Mouse (Mus musculus) lung, adult 2 months (tissue): ENCODE measurements at regions not wholly inside any gene's neighbourhood (a gene's known extent, or its start where the extent isn't known, plus 50 kb on each side); places are given as distances from the start of the nearest gene placed in this dataset.

Source experiments
- CTCF ChIP-seq: fragments of 200-500 bp; IDR thresholded peaks from 2 replicates; pipeline ENCODE4 v1.5.1; 2011; ENCODE audit warnings: mild to moderate bottlenecking, low read length, control low read depth; ENCODE audit not compliant: insufficient read depth
- POLR2A ChIP-seq: fragments of 200-500 bp; IDR thresholded peaks from 2 replicates; pipeline ENCODE4 v1.6.1; 2011; ENCODE audit warnings: low read depth, mild to moderate bottlenecking, control low read depth, low read length, borderline replicate concordance; ENCODE audit errors: extremely low read depth

DNA sequence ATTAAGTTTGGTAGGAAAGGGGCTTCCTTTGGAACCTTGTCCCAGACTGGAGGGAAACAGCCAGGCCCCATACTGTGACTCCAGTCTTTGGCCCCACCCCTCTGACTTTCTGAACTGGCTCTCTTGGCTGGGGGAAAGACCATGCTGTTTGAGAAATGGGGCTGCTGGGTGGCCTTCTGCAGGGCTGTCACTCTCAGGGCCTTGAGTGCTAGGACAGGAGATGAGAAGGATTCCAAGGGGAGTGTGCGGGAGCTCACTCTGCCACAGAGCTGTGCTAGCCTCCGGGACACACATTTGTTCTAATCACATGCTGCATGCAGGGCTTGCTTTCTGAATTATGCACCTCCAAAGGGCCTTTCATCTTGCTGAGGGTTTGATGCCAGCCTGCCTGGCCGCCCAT lies 124.3 kb upstream of the Lrfn2 start:
- TF ChIP-seq CTCF (no peak), POLR2A (no peak)
